Mouse (Mus musculus) MEL (cell line): ENCODE data around the gene Mical3. TPM values are rescaled to one million over a fixed set of nuclear protein-coding genes. Genes with fewer than 3 reads are reported as not detected.

Source experiments
- DNase-seq: peaks from one replicate; pipeline ENCODE4 v3.0.0; 2011; ENCODE audit warnings: low read depth, low spot score
- H3K27ac ChIP-seq: 2 replicates; pipeline ENCODE4 v1.5.1; 2012; ENCODE audit warnings: low read depth, mild to moderate bottlenecking, control low read depth, low read length, moderate library complexity; ENCODE audit not compliant: control insufficient read depth
- H3K27me3 ChIP-seq, 2 experiments: fragments of 150-350 bp in 1 of 2; sonication (generic) in 1 of 2; 2 replicates each; pipeline ENCODE4 v1.6.1; 2012; ENCODE audit warnings: low read length in 2 of 2, mild to moderate bottlenecking in 2 of 2, improper control_type of control experiment in 1 of 2, moderate library complexity in 1 of 2; ENCODE audit not compliant: insufficient read depth in 2 of 2, control insufficient read depth in 1 of 2
- H3K36me3 ChIP-seq, 2 experiments: 2 replicates each; pipeline ENCODE4 v1.6.1; 2012 to 2014; ENCODE audit warnings: low read length in 2 of 2, improper control_type of control experiment in 1 of 2, inconsistent platforms in 1 of 2, mild to moderate bottlenecking in 1 of 2; ENCODE audit not compliant: insufficient read depth in 2 of 2, control insufficient read depth in 1 of 2
- H3K4me1 ChIP-seq, 2 experiments: fragments of 150-350 bp in 1 of 2; sonication (generic) in 1 of 2; 2 replicates each; pipeline ENCODE4 v1.6.1; 2012; ENCODE audit warnings: low read length in 2 of 2, improper control_type of control experiment in 1 of 2, mild to moderate bottlenecking in 1 of 2; ENCODE audit not compliant: insufficient read depth in 2 of 2, control insufficient read depth in 1 of 2
- H3K4me3 ChIP-seq, 2 experiments: fragments of 150-350 bp in 1 of 2; sonication (generic) in 1 of 2; 2 replicates each; pipeline ENCODE4 v1.5.1; 2012; ENCODE audit warnings: low read depth in 2 of 2, low read length in 2 of 2, mild to moderate bottlenecking in 2 of 2, moderate library complexity in 2 of 2, control low read depth in 1 of 2, improper control_type of control experiment in 1 of 2; ENCODE audit not compliant: control insufficient read depth in 1 of 2, insufficient read depth in 1 of 2
- H3K79me2 ChIP-seq: 2 replicates; pipeline ENCODE4 v1.6.1; 2012; ENCODE audit warnings: mild to moderate bottlenecking, low read length, moderate library complexity; ENCODE audit not compliant: control insufficient read depth, poor library complexity, insufficient read depth
- H3K9ac ChIP-seq: 2 replicates; pipeline ENCODE4 v1.6.1; 2012; ENCODE audit warnings: low read depth, mild to moderate bottlenecking, control low read depth, low read length, moderate library complexity; ENCODE audit not compliant: control insufficient read depth, poor library complexity, severe bottlenecking
- H3K9me3 ChIP-seq: fragments of 150-350 bp; sonication (generic); replicated peaks from 2 replicates; pipeline ENCODE4 v1.6.1; 2012; ENCODE audit warnings: mild to moderate bottlenecking, low read length, improper control_type of control experiment, moderate library complexity; ENCODE audit not compliant: insufficient read depth
- CTCF ChIP-seq, 3 experiments: IDR thresholded peaks in 2 of 3; conservative IDR thresholded peaks in 1 of 3; 2 replicates each; pipeline ENCODE4 v1.5.1; 2011 to 2012; ENCODE audit warnings: low read length in 3 of 3, low read depth in 2 of 3, mild to moderate bottlenecking in 2 of 3, improper control_type of control experiment in 1 of 3, inconsistent platforms in 1 of 3, mixed read lengths in 1 of 3, moderate library complexity in 1 of 3; ENCODE audit not compliant: control insufficient read depth in 1 of 3, insufficient read depth in 1 of 3, poor library complexity in 1 of 3, severe bottlenecking in 1 of 3
- E2F4 ChIP-seq: IDR thresholded peaks from 2 replicates; pipeline ENCODE4 v1.6.1; 2011; ENCODE audit warnings: low read depth, low read length, improper control_type of control experiment, borderline replicate concordance
- ELF1 ChIP-seq: IDR thresholded peaks from 2 replicates; pipeline ENCODE4 v1.6.1; 2014; ENCODE audit warnings: low read depth, mild to moderate bottlenecking, inconsistent platforms, low read length, improper control_type of control experiment, moderate library complexity
- EP300 ChIP-seq, 2 experiments: IDR thresholded peaks; 2 replicates each; pipeline ENCODE4 v1.6.1; 2011; ENCODE audit warnings: improper control_type of control experiment in 2 of 2, low read length in 2 of 2, low read depth in 1 of 2, mild to moderate bottlenecking in 1 of 2
- ETS1 ChIP-seq: IDR thresholded peaks from 2 replicates; pipeline ENCODE4 v1.6.1; 2012; ENCODE audit warnings: low read depth, mild to moderate bottlenecking, inconsistent platforms, low read length, improper control_type of control experiment, moderate library complexity
- JUND ChIP-seq: IDR thresholded peaks from 2 replicates; pipeline ENCODE4 v1.6.1; 2011; ENCODE audit warnings: low read depth, mild to moderate bottlenecking, improper control_type of control experiment, low read length
- MAFK ChIP-seq: IDR thresholded peaks from 2 replicates; pipeline ENCODE4 v1.6.1; 2011; ENCODE audit warnings: low read depth, mild to moderate bottlenecking, low read length, improper control_type of control experiment, borderline replicate concordance
- MXI1 ChIP-seq: IDR thresholded peaks from 2 replicates; pipeline ENCODE4 v1.6.1; 2011; ENCODE audit warnings: mild to moderate bottlenecking, low read depth, low read length, improper control_type of control experiment
- MYC ChIP-seq: IDR thresholded peaks from 2 replicates; pipeline ENCODE4 v1.6.1; 2011; ENCODE audit warnings: low read depth, mild to moderate bottlenecking, low read length, improper control_type of control experiment, moderate library complexity
- NRF1 ChIP-seq: IDR thresholded peaks from 2 replicates; pipeline ENCODE4 v1.6.1; 2014; ENCODE audit warnings: low read depth, mild to moderate bottlenecking, inconsistent platforms, low read length, improper control_type of control experiment, moderate library complexity; ENCODE audit not compliant: poor library complexity, insufficient read depth, severe bottlenecking
- POLR2A ChIP-seq, 2 experiments: IDR thresholded peaks; 2 replicates each; pipeline ENCODE4 v1.6.1; 2011 to 2012; ENCODE audit warnings: low read length in 2 of 2, mild to moderate bottlenecking in 2 of 2, control low read depth in 1 of 2, improper control_type of control experiment in 1 of 2, low read depth in 1 of 2, moderate library complexity in 1 of 2; ENCODE audit not compliant: control insufficient read depth in 1 of 2, insufficient read depth in 1 of 2, poor library complexity in 1 of 2
- POLR2AphosphoS2 ChIP-seq: IDR thresholded peaks from 2 replicates; pipeline ENCODE4 v1.6.1; 2011; ENCODE audit warnings: low read length, improper control_type of control experiment
- POLR2AphosphoS5 ChIP-seq: IDR thresholded peaks from 2 replicates; pipeline ENCODE4 v1.6.1; 2012; ENCODE audit warnings: low read depth, borderline replicate concordance, mild to moderate bottlenecking, inconsistent platforms, low read length, moderate library complexity, mixed read lengths
- RAD21 ChIP-seq: IDR thresholded peaks from 2 replicates; pipeline ENCODE4 v1.6.1; 2011; ENCODE audit warnings: mild to moderate bottlenecking, low read depth, low read length, improper control_type of control experiment
- SIN3A ChIP-seq: IDR thresholded peaks from 2 replicates; pipeline ENCODE4 v1.6.1; 2012; ENCODE audit warnings: low read length, improper control_type of control experiment, inconsistent platforms
- SMC3 ChIP-seq: IDR thresholded peaks from 2 replicates; pipeline ENCODE4 v1.6.1; 2011; ENCODE audit warnings: low read depth, low read length, improper control_type of control experiment
- TBP ChIP-seq: IDR thresholded peaks from 2 replicates; pipeline ENCODE4 v1.8.0; 2011; ENCODE audit warnings: low read depth, low read length, improper control_type of control experiment
- UBTF ChIP-seq: IDR thresholded peaks from 2 replicates; pipeline ENCODE4 v1.6.1; 2012; ENCODE audit warnings: low read depth, mild to moderate bottlenecking, inconsistent platforms, low read length, improper control_type of control experiment, moderate library complexity, borderline replicate concordance; ENCODE audit not compliant: insufficient read depth
- USF2 ChIP-seq, 2 experiments: IDR thresholded peaks; 2 replicates each; pipeline ENCODE4 v1.6.1; 2011 to 2012; ENCODE audit warnings: improper control_type of control experiment in 2 of 2, low read length in 2 of 2, borderline replicate concordance in 1 of 2, inconsistent platforms in 1 of 2, low read depth in 1 of 2, mild to moderate bottlenecking in 1 of 2; ENCODE audit not compliant: insufficient read depth in 1 of 2
- ZC3H11A ChIP-seq: IDR thresholded peaks from 2 replicates; pipeline ENCODE4 v1.6.1; 2012; ENCODE audit warnings: low read depth, mild to moderate bottlenecking, inconsistent platforms, low read length, improper control_type of control experiment
- ZMIZ1 ChIP-seq: IDR thresholded peaks from 2 replicates; pipeline ENCODE4 v1.6.1; 2012; ENCODE audit warnings: low read depth, mild to moderate bottlenecking, inconsistent platforms, low read length, improper control_type of control experiment, moderate library complexity
- ZNF384 ChIP-seq: IDR thresholded peaks from 2 replicates; pipeline ENCODE4 v1.6.1; 2012; ENCODE audit warnings: low read depth, mild to moderate bottlenecking, inconsistent platforms, low read length, improper control_type of control experiment
- polyA plus RNA-seq, 2 experiments: library from polyadenylated mRNA; stranded (reverse) in 1 of 2; unstranded in 1 of 2; fragments of >175 nt in 1 of 2; fragments of >200 nt in 1 of 2; gene quantifications; 2 replicates each; pipeline versions ENCODE4 v1.2.1 to v1.2.4; 2012; ENCODE audit warnings: low replicate concordance in 2 of 2, low read depth in 1 of 2; ENCODE audit not compliant: insufficient read length in 2 of 2, insufficient read depth in 1 of 2, missing spikeins in 1 of 2
- total RNA-seq: library from RNA; depleted of rRNA; stranded (reverse); fragments of 300-350 nt; gene quantifications from 2 replicates; pipeline ENCODE4 v1.2.3, GENCODE M21; 2012

The Mical3 gene
- total and polyA plus RNA-seq, 3 experiments, result 19.8 to 125 (median 31.4) TPM

- Histone ChIP-seq H3K9me3 (no peaks in the 10 kb centered on the region), H3K4me3 (no peak overlapping the region), H3K4me1 (peaks cover 2 to 11% of the 10 kb centered on the region in 2 experiments; a peak in 2 of 4 replicates), H3K36me3 (peaks cover under 1 to 6% of the 10 kb centered on the region in 2 experiments), H3K79me2 (peaks cover 4% of the 10 kb centered on the region; the same call in 1 of the 2 replicates), H3K27ac (no peak overlapping the region), H3K9ac (no peak overlapping the region), H3K27me3 (no peaks in the 10 kb centered on the region)
- DNase-seq, result peak; percentile 70
- TF ChIP-seq ZNF384, result no peak
- 0 out of 2 replicates have a peak, but pooled peaks have one; percentile 7 for TF ChIP-seq ETS1
These were observed 228.8 kb downstream of the Mical3 start for GRCm38 (mm10) chr6:120901776-120902645.

GRCm38 (mm10) chr6:120898188-120898833 is 232.5 kb downstream of the Mical3 start:
- peaks cover 1 to 2% of the 10 kb centered on the region in 2 experiments for H3K4me1 ChIP-seq
- no peaks in the 10 kb centered on the region for H3K79me2 ChIP-seq
- H3K27me3 ChIP-seq, result no peaks in the 10 kb centered on the region
- H3K9ac ChIP-seq, result no peak overlapping the region
- DNase-seq, result peak; percentile 72
- H3K36me3 ChIP-seq, result peaks cover 3 to 8% of the 10 kb centered on the region in 2 experiments
- no peak overlapping the region for H3K4me3 ChIP-seq
- no peak overlapping the region for H3K27ac ChIP-seq
- peak; percentile 80 for TF ChIP-seq ZC3H11A
- TF ChIP-seq USF2 (IDR thresholded peaks at IDR 0.05; ENCODE audit: borderline replicate concordance in 1 of 2, insufficient read depth in 1 of 2, low read depth in 1 of 2, low read length in 2 of 2), result no peak
- TF ChIP-seq RAD21, result peak; percentile 85
- peak; percentile 90 to 95 (median 91) for TF ChIP-seq CTCF (IDR thresholded peaks at IDR 0.05 in 2 of 3, conservative IDR thresholded peaks at IDR 0.05 in 1 of 3; ENCODE audit: control insufficient read depth in 1 of 3, insufficient read depth in 1 of 3, low read depth in 2 of 3, low read length in 3 of 3, poor library complexity in 1 of 3, severe bottlenecking in 1 of 3)
- no peak for TF ChIP-seq UBTF
- TF ChIP-seq SMC3, result peak; percentile 89
- no peak for TF ChIP-seq ZMIZ1
- no peaks in the 10 kb centered on the region for H3K9me3 ChIP-seq

- H3K4me1 ChIP-seq, result peaks cover 9 to 11% of the 10 kb centered on the region in 2 experiments
- TF ChIP-seq USF2 (IDR thresholded peaks at IDR 0.05; ENCODE audit: borderline replicate concordance in 1 of 2, insufficient read depth in 1 of 2, low read depth in 1 of 2, low read length in 2 of 2), result no peak
- no peak for TF ChIP-seq MYC
- no peak for TF ChIP-seq ETS1
- TF ChIP-seq NRF1, result no peak
- TF ChIP-seq POLR2AphosphoS2, result no peak
- no peak for TF ChIP-seq JUND
- TF ChIP-seq EP300 (IDR thresholded peaks at IDR 0.05; ENCODE audit: low read depth in 1 of 2, low read length in 2 of 2), result no peak
- no peak for TF ChIP-seq MAFK
- TF ChIP-seq SIN3A, result no peak
- TF ChIP-seq E2F4, result no peak
- no peak for TF ChIP-seq TBP
- TF ChIP-seq MXI1, result no peak
- TF ChIP-seq POLR2A (IDR thresholded peaks at IDR 0.05; ENCODE audit: control insufficient read depth in 1 of 2, insufficient read depth in 1 of 2, low read depth in 1 of 2, low read length in 2 of 2, poor library complexity in 1 of 2), result no peak
- TF ChIP-seq POLR2AphosphoS5, result no peak
- no peak for TF ChIP-seq ELF1
- no peak for TF ChIP-seq CTCF (IDR thresholded peaks at IDR 0.05 in 2 of 3, conservative IDR thresholded peaks at IDR 0.05 in 1 of 3; ENCODE audit: control insufficient read depth in 1 of 3, insufficient read depth in 1 of 3, low read depth in 2 of 3, low read length in 3 of 3, poor library complexity in 1 of 3, severe bottlenecking in 1 of 3)
- no peaks in the 10 kb centered on the region for H3K27me3 ChIP-seq
- no peak overlapping the region for H3K27ac ChIP-seq
- H3K79me2 ChIP-seq, result no peaks in the 10 kb centered on the region
- peaks cover 8 to 20% of the 10 kb centered on the region in 2 experiments for H3K36me3 ChIP-seq
- no peak overlapping the region for H3K4me3 ChIP-seq
- no peak for DNase-seq
- no peaks in the 10 kb centered on the region for H3K9me3 ChIP-seq
- H3K9ac ChIP-seq, result no peak overlapping the region
These were observed 236.3 kb downstream of the Mical3 start for GRCm38 (mm10) chr6:120894524-120894923.
